Mouse (Mus musculus) cerebellum, adult 2 months (tissue): ENCODE data around the gene Cmtm7.

Source experiments
- CTCF ChIP-seq: fragments of 200-500 bp; IDR thresholded peaks from 2 replicates; pipeline ENCODE4 v1.5.1; 2011; ENCODE audit warnings: low read depth, mild to moderate bottlenecking, control low read depth, low read length, moderate library complexity, borderline replicate concordance; ENCODE audit not compliant: insufficient read depth
- POLR2A ChIP-seq: fragments of 200-500 bp; IDR thresholded peaks from 2 replicates; pipeline ENCODE4 v1.6.1; 2011; ENCODE audit warnings: low read length, control low read depth, borderline replicate concordance; ENCODE audit not compliant: insufficient read depth

GRCm38 (mm10) chr9:114812001-114812400 lies 30.3 kb upstream of the Cmtm7 start:
- no peak for TF ChIP-seq CTCF
- no peak for TF ChIP-seq POLR2A
